8 mouse cellular contexts compared by ENCODE assay signal in genomic region chr13:98205111-98205510, GRCm38 (mm10). TPM values are rescaled to one million over a fixed set of nuclear protein-coding genes. Genes with fewer than 3 reads are reported as not detected.
DNase-seq lines count a peak whose midpoint lies in the region; ATAC-seq and TF ChIP-seq lines count a peak whose summit lies in the region.

No protein-coding gene starts in this region.

- TF ChIP-seq CTCF in E14TG2a.4 (conservative IDR thresholded peaks at IDR 0.05; ENCODE audit: low read length) = no peak

- H3K9me3 ChIP-seq in heart, embryonic 10.5 days = no peaks in the 10 kb centered on the region
- no peaks in the 10 kb centered on the region for H3K9me3 ChIP-seq in E14TG2a.4 (ENCODE audit: low read length)
- no peaks in the 10 kb centered on the region for H3K9me3 ChIP-seq in forebrain, embryonic 15.5 days
- H3K9me3 ChIP-seq in midbrain, embryonic 10.5 days (replicated peaks) = no peaks in the 10 kb centered on the region

- H3K4me1 ChIP-seq in heart, embryonic 10.5 days = peaks cover 33% of the 10 kb centered on the region
- H3K4me1 ChIP-seq in E14TG2a.4 (replicated peaks; ENCODE audit: low read depth, low read length) = peaks cover 29% of the 10 kb centered on the region
- peaks cover 7% of the 10 kb centered on the region for H3K4me1 ChIP-seq in forebrain, embryonic 15.5 days
- H3K4me1 ChIP-seq in midbrain, embryonic 10.5 days = peaks cover 40% of the 10 kb centered on the region

- 37% methylated on average over 8 of the region's 8 CpGs for WGBS in heart, embryonic 10.5 days
- 37% methylated on average over 8 of the region's 8 CpGs for WGBS in forebrain, embryonic 15.5 days
- 26% methylated on average over 8 of the region's 8 CpGs for WGBS in midbrain, embryonic 10.5 days

- ATAC-seq in forebrain, embryonic 15.5 days (replicated peaks) = no peak

- peaks cover 17% of the 10 kb centered on the region for H3K27me3 ChIP-seq in heart, embryonic 10.5 days (ENCODE audit: insufficient read depth, poor library complexity, severe bottlenecking)
- peaks cover 60% of the 10 kb centered on the region for H3K27me3 ChIP-seq in E14TG2a.4 (ENCODE audit: insufficient read depth, low read length)
- peaks cover 2% of the 10 kb centered on the region; the same call in 1 of the 2 replicates for H3K27me3 ChIP-seq in forebrain, embryonic 15.5 days
- H3K27me3 ChIP-seq in midbrain, embryonic 10.5 days (ENCODE audit: low read depth, poor library complexity, severe bottlenecking) = peaks cover 36% of the 10 kb centered on the region

- intact Hi-C loops in heart, postnatal 14 days (cut with DNase I) = loop anchor here (5.0 kb wide), 2 partner anchors 73 to 173 kb away; no protein-coding TSS in a partner anchor

- H3K36me3 ChIP-seq in heart, embryonic 10.5 days = no peaks in the 10 kb centered on the region
- no peaks in the 10 kb centered on the region for H3K36me3 ChIP-seq in E14TG2a.4 (ENCODE audit: insufficient read depth, low read length)
- H3K36me3 ChIP-seq in forebrain, embryonic 15.5 days = no peaks in the 10 kb centered on the region
- no peaks in the 10 kb centered on the region for H3K36me3 ChIP-seq in midbrain, embryonic 10.5 days

- DNase-seq in heart, embryonic 10.5 days (ENCODE audit: low spot score) = no peak
- no peak for DNase-seq in heart, postnatal 14 days
- peak; percentile 50 for DNase-seq in midbrain, embryonic 10.5 days (ENCODE audit: low spot score)
- DNase-seq in B cell, adult 2 months = no peak
- no peak for DNase-seq in left cerebral cortex, adult 11 months (ENCODE audit: low spot score)
- no peak for DNase-seq in adrenal gland, adult 18-20 months (ENCODE audit: low spot score in 2 of 2)

- no peak overlapping the region for H3K9ac ChIP-seq in forebrain, embryonic 15.5 days (replicated peaks)

- H3K4me3 ChIP-seq in heart, embryonic 10.5 days = peak overlapping the region; percentile 69
- peak overlapping the region; percentile 82; the same call in 1 of the 2 replicates for H3K4me3 ChIP-seq in E14TG2a.4 (replicated peaks; ENCODE audit: low read length)
- H3K4me3 ChIP-seq in forebrain, embryonic 15.5 days = peak overlapping the region; percentile 61; the same call in 1 of the 2 replicates
- H3K4me3 ChIP-seq in midbrain, embryonic 10.5 days = peak overlapping the region; percentile 69

- H3K27ac ChIP-seq in heart, embryonic 10.5 days = peak overlapping the region; percentile 88; the same call in 1 of the 2 replicates
- H3K27ac ChIP-seq in forebrain, embryonic 15.5 days (replicated peaks) = no peak overlapping the region
- H3K27ac ChIP-seq in midbrain, embryonic 10.5 days (replicated peaks) = peak overlapping the region; percentile 90

- H3K4me2 ChIP-seq in forebrain, embryonic 15.5 days (replicated peaks) = peak overlapping the region; percentile 97

RNA-seq across cellular contexts. Expression of gene Arhgef28, which starts 1.1 kb away (rescaled TPM):
- polyA plus RNA-seq in heart, embryonic 10.5 days (2016; fragmentation: Nextera tagmentation; extraction: Ambion mirVana) = 10.2 and 10.6 TPM in 2 replicates
- 1 to 10 TPM; 6.5 to 6.9 TPM for total RNA-seq in heart, postnatal 14 days (2021)
- polyA plus RNA-seq in forebrain, embryonic 15.5 days (2015; fragmentation: Nextera tagmentation; extraction: Ambion mirVana) = 14.2 and 15.7 TPM in 2 replicates
- 8.9 and 10.0 TPM in 2 replicates for polyA plus RNA-seq in midbrain, embryonic 10.5 days (2016; fragmentation: Nextera tagmentation; extraction: Ambion mirVana)
- total RNA-seq in adrenal gland, adult 18-20 months (2021) = 10 to 100 TPM; 14.2 to 28.0 TPM

RNA-seq across cellular contexts. Expression of gene Utp15, which starts 57.7 kb away (rescaled TPM):
- 25.1 and 32.1 TPM in 2 replicates for polyA plus RNA-seq in heart, embryonic 10.5 days (2016; fragmentation: Nextera tagmentation; extraction: Ambion mirVana)
- total RNA-seq in heart, postnatal 14 days (2021) = 1 to 10 TPM; 6.8 TPM
- 32.8 and 34.4 TPM in 2 replicates for polyA plus RNA-seq in forebrain, embryonic 15.5 days (2015; fragmentation: Nextera tagmentation; extraction: Ambion mirVana)
- 41.9 and 46.8 TPM in 2 replicates for polyA plus RNA-seq in midbrain, embryonic 10.5 days (2016; fragmentation: Nextera tagmentation; extraction: Ambion mirVana)
- total RNA-seq in adrenal gland, adult 18-20 months (2021) = 10 to 100 TPM; 16.4 to 20.1 TPM

RNA-seq across cellular contexts. Expression of gene Ankra2, which starts 57.8 kb away (rescaled TPM):
- 14.8 and 16.3 TPM in 2 replicates for polyA plus RNA-seq in heart, embryonic 10.5 days (2016; fragmentation: Nextera tagmentation; extraction: Ambion mirVana)
- 10 to 100 TPM; 29.8 to 30.7 TPM for total RNA-seq in heart, postnatal 14 days (2021)
- polyA plus RNA-seq in forebrain, embryonic 15.5 days (2015; fragmentation: Nextera tagmentation; extraction: Ambion mirVana) = 59.9 and 62.5 TPM in 2 replicates
- 17.7 and 23.3 TPM in 2 replicates for polyA plus RNA-seq in midbrain, embryonic 10.5 days (2016; fragmentation: Nextera tagmentation; extraction: Ambion mirVana)
- total RNA-seq in adrenal gland, adult 18-20 months (2021) = 10 to 100 TPM; 15.4 to 22.9 TPM
